Mouse (Mus musculus) thymus, adult 2 months (tissue): ENCODE measurements around the gene Zbtb17. TPM values are rescaled to one million over a fixed set of nuclear protein-coding genes. Genes with fewer than 3 reads are reported as not detected.

Experiments
- DNase-seq: peaks from one replicate; pipeline ENCODE4 v3.0.0; 2021
- H3K27ac ChIP-seq: fragments of 200-500 bp; 2 replicates; pipeline ENCODE4 v1.5.1; 2012; ENCODE audit warnings: low read length, control low read depth; ENCODE audit not compliant: control insufficient read depth, insufficient read depth
- H3K27me3 ChIP-seq: fragments of 200-500 bp; 2 replicates; pipeline ENCODE4 v1.6.1; 2012; ENCODE audit warnings: mild to moderate bottlenecking, low read length, moderate library complexity, mixed read lengths; ENCODE audit not compliant: control insufficient read depth, insufficient read depth
- H3K36me3 ChIP-seq: fragments of 200-500 bp; 2 replicates; pipeline ENCODE4 v1.6.1; 2012; ENCODE audit warnings: mild to moderate bottlenecking, low read length, moderate library complexity; ENCODE audit not compliant: control insufficient read depth, insufficient read depth
- H3K4me1 ChIP-seq: fragments of 200-500 bp; replicated peaks from 2 replicates; pipeline ENCODE4 v1.6.1; 2012; ENCODE audit warnings: low read length; ENCODE audit not compliant: control insufficient read depth, insufficient read depth
- H3K4me3 ChIP-seq: fragments of 200-500 bp; 2 replicates; pipeline ENCODE4 v1.5.1; 2012; ENCODE audit warnings: mild to moderate bottlenecking, low read length, control low read depth, moderate library complexity; ENCODE audit not compliant: control insufficient read depth, insufficient read depth
- CTCF ChIP-seq: fragments of 200-500 bp; IDR thresholded peaks from 2 replicates; pipeline ENCODE4 v1.5.1; 2012; ENCODE audit warnings: mild to moderate bottlenecking, control low read depth, low read length, moderate library complexity, borderline replicate concordance; ENCODE audit not compliant: control insufficient read depth, poor library complexity, insufficient read depth; ENCODE audit errors: extremely low read depth
- POLR2A ChIP-seq: fragments of 200-500 bp; IDR thresholded peaks from 2 replicates; pipeline ENCODE4 v1.6.1; 2012; ENCODE audit warnings: mild to moderate bottlenecking, low read length, control low read depth, moderate library complexity; ENCODE audit not compliant: control insufficient read depth, poor library complexity, insufficient read depth; ENCODE audit errors: extremely low read depth
- WGBS: fragments of 180-500 bp; shearing (Covaris S2); methylation state at CpG from one replicate; pipeline ENCODE4 v1.1.7; 2018; 5-methylcytosine and 5-hydroxymethylcytosine counted together
- polyA plus RNA-seq: library from polyadenylated mRNA; depleted of rRNA; stranded (reverse); fragments of >200 nt; gene quantifications from 2 replicates; pipeline ENCODE4 v1.2.3, GENCODE M21; 2012

Gene Zbtb17
- polyA plus RNA-seq, 1 experiment: 98.6 TPM

- TF ChIP-seq CTCF (no peak), POLR2A (no peak)
- no peak for DNase-seq
- H3K27ac ChIP-seq: no peak within 1 kb of the TSS
- H3K4me3 ChIP-seq: no peak within 1 kb of the TSS
- no peaks in the 10 kb centered on the region for H3K27me3 ChIP-seq
- peaks cover 21% of the 10 kb centered on the region for H3K4me1 ChIP-seq
- 61% methylated on average over 9 of the region's 9 CpGs for WGBS
- H3K36me3 ChIP-seq: no peaks in the 10 kb centered on the region
These were observed 24.1 kb upstream of the Zbtb17 start, which contains the start of gene Hspb7 for GRCm38 (mm10) chr4:141420192-141420829. TSS of gene Hspb7 (plus strand) at chr4:141420779.

- H3K27me3 ChIP-seq: no peaks in the 10 kb centered on the region
- no peak overlapping the region for H3K27ac ChIP-seq
- 89% methylated on average over 9 of the region's 9 CpGs for WGBS
- no peak for TF ChIP-seq POLR2A
- no peak for TF ChIP-seq CTCF
- H3K4me3 ChIP-seq: no peak overlapping the region
- no peak for DNase-seq
- H3K4me1 ChIP-seq: peaks cover 24% of the 10 kb centered on the region
- H3K36me3 ChIP-seq: no peaks in the 10 kb centered on the region
These were observed 23.6 kb upstream of the Zbtb17 start for GRCm38 (mm10) chr4:141420886-141421285.

- H3K4me1 ChIP-seq: peaks cover 27% of the 10 kb centered on the region
- H3K27me3 ChIP-seq: no peaks in the 10 kb centered on the region
- 92% methylated on average over 14 of the region's 14 CpGs for WGBS
- no peak for DNase-seq
- no peak overlapping the region for H3K4me3 ChIP-seq
- no peaks in the 10 kb centered on the region for H3K36me3 ChIP-seq
- TF ChIP-seq POLR2A: no peak
- TF ChIP-seq CTCF: no peak
- no peak overlapping the region for H3K27ac ChIP-seq
These were observed 23.0 kb upstream of the Zbtb17 start for GRCm38 (mm10) chr4:141421423-141421822.

GRCm38 (mm10) chr4:141422841-141423240 is 21.6 kb upstream of the Zbtb17 start:
- no peak overlapping the region for H3K4me3 ChIP-seq
- 92% methylated on average over 5 of the region's 5 CpGs for WGBS
- H3K4me1 ChIP-seq: peaks cover 27% of the 10 kb centered on the region
- H3K27me3 ChIP-seq: no peaks in the 10 kb centered on the region
- H3K27ac ChIP-seq: no peak overlapping the region
- no peak for TF ChIP-seq POLR2A
- TF ChIP-seq CTCF: no peak
- H3K36me3 ChIP-seq: no peaks in the 10 kb centered on the region
- DNase-seq: no peak

- H3K27ac ChIP-seq: no peak overlapping the region
- 92% methylated on average over 5 of the region's 5 CpGs for WGBS
- no peaks in the 10 kb centered on the region for H3K27me3 ChIP-seq
- H3K4me1 ChIP-seq: peaks cover 27% of the 10 kb centered on the region
- DNase-seq: no peak
- no peak overlapping the region for H3K4me3 ChIP-seq
- no peaks in the 10 kb centered on the region for H3K36me3 ChIP-seq
- no peak for TF ChIP-seq CTCF
- TF ChIP-seq POLR2A: no peak
These were observed 21.2 kb upstream of the Zbtb17 start for GRCm38 (mm10) chr4:141423288-141423687.

- peaks cover 27% of the 10 kb centered on the region for H3K4me1 ChIP-seq
- H3K27ac ChIP-seq: no peak overlapping the region
- H3K27me3 ChIP-seq: no peaks in the 10 kb centered on the region
- TF ChIP-seq CTCF: no peak
- no peak for TF ChIP-seq POLR2A
- DNase-seq: no peak
- no peak overlapping the region for H3K4me3 ChIP-seq
- 94% methylated on average over 13 of the region's 13 CpGs for WGBS
- no peaks in the 10 kb centered on the region for H3K36me3 ChIP-seq
These were observed 20.6 kb upstream of the Zbtb17 start for GRCm38 (mm10) chr4:141423691-141424431.
